Mouse (Mus musculus) adrenal gland, adult 8-10 months (tissue): ENCODE results near the gene Sgsm3. TPM values are rescaled to one million over a fixed set of nuclear protein-coding genes. Genes with fewer than 3 reads are reported as not detected.
"Not testable (repeated sequence)": the region's sequence is repeated elsewhere in the genome, so short reads cannot be mapped to it uniquely, and the experiment has no call there.

Experiments
- DNase-seq: peaks from one replicate; pipeline ENCODE4 v3.0.0; 2022
- total RNA-seq, 4 experiments: library from RNA; stranded (reverse); gene quantifications; 2 replicates each; pipeline ENCODE4 v1.2.4; 2022

Sgsm3 gene
- 10 to 100 TPM; 21.3 to 32.9 (median 26.6) TPM for total RNA-seq

- peak; percentile 76 for DNase-seq
Measured at GRCm38 (mm10) chr15:80977620-80978334, at the start of gene Sgsm3. Sgsm3 (plus strand) TSS chr15:80977765.

DNA sequence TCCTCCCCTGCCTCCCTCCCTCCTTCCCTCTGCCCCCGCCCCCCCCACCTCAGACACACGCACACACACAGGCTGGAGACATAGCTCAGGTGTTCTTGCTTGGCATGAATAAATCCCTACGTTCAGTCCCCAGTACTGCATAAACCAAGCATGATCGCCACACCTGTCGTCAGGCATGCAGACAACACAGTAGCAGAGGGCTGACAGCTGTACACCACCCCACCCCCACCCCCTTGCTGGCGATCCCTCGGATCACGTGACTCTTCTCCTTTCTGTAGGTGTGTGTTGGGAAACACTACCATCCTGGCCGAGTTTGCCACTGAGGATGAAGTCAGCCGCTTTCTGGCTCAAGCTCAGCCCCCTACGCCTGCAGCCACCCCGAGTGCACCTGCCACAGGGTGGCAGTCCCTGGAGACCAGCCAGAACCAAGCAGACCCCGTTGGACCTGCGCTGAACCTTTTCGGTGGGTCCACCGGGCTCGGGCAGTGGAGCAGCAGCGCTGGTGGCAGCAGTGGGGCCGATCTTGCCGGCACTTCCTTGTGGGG is 48.7 kb upstream of the Sgsm3 start:
- DNase-seq, result no peak

DNA sequence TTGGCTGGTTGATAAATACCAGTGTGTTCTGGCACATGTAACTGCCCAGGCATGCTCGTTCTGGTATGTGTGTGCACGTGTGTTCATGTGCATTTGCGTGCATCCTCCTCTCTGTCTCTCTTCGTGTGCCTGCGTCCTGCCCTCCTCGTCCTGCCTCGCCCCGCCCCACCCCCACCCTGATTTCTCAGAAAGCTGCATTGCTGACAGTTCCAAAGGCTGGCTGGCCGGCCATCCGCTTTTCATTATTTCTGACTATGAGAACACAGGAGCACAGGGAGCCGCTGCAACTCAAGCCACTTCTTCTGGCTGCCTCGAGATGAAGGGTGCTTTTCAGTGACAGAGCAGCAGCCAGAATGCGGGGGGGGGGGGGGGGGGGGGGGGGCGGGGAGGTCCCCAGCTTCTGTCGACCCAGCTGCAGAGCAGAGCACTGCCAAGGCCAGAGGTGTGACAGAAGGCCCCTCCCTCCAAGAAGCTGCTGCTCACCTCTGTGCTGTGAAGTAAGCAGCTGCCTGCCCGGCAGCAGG is 47.5 kb upstream of the Sgsm3 start:
- no peak for DNase-seq

GRCm38 (mm10) chr15:80930676-80931320 is 46.8 kb upstream of the Sgsm3 start:
- DNase-seq, result not testable (repeated sequence)

DNA sequence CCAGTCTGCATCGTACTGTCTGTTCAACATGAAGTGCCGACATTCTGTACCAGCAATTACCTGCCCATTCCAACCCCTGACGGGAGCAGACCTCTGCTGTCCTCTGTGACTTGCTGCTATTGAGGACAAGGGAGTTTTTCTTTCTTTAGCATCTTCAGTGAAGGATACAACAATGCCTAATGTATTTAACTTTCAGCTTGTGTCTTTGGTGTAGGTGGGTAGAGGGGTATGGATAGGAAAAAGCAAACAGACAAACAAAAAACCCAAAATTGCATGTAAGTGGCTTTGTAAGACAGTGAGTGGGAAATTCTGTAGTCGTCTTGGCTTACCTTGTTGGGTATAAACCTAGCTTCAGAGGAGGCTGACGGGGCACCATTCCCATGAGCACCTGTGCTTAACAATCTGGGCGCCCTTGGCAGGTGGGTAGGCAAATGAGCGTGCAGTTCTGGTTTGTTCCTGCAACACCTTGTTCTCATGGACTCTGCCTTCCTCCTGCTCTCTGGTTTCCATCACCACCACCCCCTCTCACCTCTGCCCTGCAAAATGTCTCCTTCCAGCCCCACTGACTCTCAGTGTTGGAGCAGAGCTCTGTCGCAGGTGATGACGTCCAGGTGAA is 46.1 kb upstream of the Sgsm3 start:
- DNase-seq, result no peak

DNA sequence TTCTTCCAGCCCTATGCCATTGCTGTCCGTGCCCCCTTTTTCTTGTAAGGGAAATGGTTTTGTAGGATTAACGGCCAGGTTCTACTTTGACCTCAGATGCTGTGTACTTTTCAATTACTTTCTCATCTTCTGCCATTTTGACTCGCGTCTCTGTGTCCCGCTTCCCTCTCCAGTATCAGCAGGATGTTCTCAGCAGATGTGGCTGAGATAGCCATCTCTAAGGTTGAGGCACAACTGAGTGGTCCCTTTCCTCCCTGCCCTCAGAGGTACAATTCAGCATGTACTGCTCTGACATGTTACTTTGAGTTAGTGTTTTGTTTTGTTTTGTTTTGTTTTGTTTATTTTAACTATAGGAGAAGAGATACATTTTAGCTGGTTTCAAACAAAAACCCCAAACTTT is 42.7 kb upstream of the Sgsm3 start:
- DNase-seq, result no peak

DNA sequence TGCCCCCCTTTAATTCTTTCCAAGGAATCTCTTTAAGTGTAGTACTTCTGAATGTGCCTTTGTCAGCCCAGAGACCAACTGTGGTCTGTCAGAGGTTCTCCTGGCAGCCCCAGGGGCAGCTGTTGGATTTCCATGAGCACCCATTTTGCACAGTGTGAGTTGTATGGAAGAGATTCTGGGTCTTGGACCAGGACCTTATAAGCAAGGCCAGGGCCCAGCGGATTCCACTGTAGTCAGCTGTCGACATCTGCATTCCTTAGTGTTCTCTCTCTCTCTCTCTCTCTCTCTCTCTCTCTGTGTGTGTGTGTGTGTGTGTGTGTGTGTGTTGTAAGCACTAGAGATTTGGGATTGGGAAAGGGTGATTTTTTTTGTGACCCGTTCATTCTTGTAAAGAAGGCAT is 40.9 kb upstream of the Sgsm3 start:
- DNase-seq, result no peak

DNA sequence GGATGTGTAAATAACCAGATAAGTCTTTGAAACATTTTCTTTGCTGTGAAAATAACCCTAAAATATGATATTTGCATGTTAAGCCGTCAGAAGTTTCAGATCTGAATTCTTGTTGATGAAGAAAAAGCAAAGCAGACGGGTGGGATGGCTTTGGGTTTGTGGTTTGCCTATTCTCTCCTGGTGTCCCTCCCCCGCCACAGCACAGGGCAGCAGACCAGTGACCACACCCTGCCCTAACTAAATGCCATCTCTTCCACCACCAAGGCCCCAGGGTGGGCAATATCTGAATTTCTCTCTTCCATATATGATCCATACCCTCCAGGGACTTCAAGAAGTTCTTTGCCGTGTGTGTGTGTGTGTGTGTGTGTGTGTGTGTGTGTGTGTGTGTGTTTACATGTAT is 39.0 kb upstream of the Sgsm3 start:
- DNase-seq, result no peak

DNA sequence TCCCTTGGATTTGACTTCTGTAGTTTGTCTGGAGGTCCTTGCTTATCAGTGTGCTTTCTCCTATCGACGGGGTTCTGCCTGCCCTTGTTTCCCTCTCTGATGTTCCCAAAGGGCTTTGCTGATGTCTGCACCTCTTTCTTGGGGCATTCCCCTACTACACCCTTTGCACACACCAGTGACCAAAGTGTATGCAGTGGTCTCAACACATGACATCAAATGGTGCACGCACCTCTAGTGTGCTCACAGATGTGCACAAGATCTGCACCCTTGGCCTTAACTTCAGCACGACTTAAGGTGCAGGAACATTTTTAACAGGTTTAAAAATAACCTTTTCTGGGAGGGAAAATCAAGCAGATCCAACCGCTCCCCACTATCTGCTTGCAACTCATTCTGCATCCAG is 38.2 kb upstream of the Sgsm3 start:
- no peak for DNase-seq

DNA sequence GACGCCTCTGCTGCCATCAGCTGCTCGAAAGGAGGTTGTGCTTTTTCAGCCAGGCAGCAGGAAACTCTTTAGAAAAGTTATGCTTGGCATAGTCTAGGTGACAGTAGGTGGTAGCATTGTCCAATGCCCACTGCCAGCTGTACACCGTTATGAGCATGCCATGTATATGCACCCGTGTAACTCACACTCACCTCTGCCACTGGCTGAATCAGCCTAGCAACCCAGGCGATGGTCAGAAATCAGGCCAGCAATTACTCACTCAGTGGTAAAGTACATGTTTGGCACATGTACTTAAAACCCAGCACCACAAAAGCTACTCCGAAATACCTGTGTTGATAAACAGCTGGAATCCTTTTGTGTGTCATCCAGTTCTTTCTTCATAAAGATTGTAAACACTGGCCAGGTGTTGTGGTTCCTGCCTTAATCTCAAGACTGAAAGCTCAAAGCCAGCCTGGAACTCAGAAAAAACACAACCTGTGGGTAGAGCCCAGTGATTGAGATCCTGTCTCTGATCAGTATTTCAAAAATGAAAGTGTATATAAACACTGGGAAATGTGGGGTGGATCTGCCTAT is 36.0 kb upstream of the Sgsm3 start:
- no peak for DNase-seq

- no peak for DNase-seq
Measured at GRCm38 (mm10) chr15:80945851-80946250, 31.7 kb upstream of the Sgsm3 start.

- DNase-seq, result peak; percentile 78
Measured at GRCm38 (mm10) chr15:80948145-80949135, 29.1 kb upstream of the Sgsm3 start, which contains the start of gene Adsl. Adsl (plus strand) TSS chr15:80948490.

- DNase-seq, result no peak
Measured at GRCm38 (mm10) chr15:80949431-80949830, 28.1 kb upstream of the Sgsm3 start.

- DNase-seq, result no peak
Measured at GRCm38 (mm10) chr15:80950055-80950454, 27.5 kb upstream of the Sgsm3 start.

- no peak for DNase-seq
Measured at GRCm38 (mm10) chr15:80953971-80954370, 23.6 kb upstream of the Sgsm3 start.

- no peak for DNase-seq
Measured at GRCm38 (mm10) chr15:80954861-80955260, 22.7 kb upstream of the Sgsm3 start.

DNA sequence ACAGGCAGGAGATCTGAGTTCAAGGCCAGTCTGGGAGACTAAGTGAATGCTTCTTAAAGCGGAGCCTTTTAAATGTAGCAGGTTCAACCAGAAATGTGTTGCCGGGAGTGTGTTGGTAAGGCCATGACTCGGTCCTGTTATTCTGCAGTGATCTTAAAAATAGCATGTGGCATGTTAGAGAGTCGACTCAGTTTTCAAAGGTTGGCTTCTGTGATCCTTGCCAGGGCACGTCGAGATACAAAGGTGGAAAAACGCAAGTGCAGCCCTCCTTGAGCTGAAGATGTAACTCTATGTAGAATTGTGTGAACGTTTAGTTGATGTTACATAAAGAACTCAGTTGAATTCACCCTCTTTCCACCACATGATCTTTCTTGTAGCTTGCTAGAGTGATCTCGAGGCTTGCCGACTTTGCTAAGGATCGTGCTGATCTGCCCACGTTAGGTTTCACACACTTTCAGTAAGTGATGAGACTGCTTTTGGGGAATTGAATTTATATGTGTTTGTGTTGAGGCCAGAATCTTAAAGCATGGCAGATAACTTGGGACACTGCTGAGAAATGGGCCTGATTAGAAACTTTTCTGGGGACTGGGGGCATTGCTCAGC is 21.6 kb upstream of the Sgsm3 start:
- DNase-seq, result no peak

DNA sequence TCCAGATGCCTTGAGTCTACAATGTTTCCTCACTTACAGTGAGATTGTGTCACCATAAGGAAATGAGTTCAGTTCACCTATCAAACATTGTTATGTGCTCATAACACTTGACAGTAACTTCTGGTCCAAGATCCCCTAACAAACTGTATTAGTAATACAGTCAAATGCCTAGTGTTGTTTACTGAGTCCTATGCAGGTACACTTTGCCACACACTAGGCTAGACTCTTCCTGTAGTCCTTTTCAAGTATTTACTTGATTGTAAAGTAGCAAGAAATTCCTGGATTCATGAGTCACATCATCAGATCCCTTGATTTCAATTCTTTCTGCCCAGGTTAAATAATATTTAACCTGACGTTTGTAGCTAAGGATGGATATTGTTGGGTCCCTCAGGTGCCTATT is 8.2 kb upstream of the Sgsm3 start:
- DNase-seq, result no peak

DNA sequence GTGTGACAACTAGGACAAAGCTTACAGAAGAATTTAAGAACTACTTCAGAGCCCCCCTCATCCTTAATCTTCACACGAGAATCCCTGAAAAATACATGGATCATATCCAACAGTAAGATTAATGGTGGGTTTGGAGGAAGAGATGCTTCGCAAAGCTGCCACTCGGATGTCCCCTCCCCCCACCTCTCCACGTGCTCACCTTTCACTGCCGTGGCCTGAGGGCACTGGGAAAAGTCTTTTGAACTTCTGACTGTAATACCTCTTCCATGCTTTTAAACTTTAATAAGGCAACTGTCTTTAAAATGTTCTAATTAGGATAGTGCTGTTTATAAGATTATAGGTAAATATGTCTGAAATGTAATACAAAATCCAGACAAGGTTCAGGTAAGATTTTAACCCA is 3.3 kb upstream of the Sgsm3 start:
- no peak for DNase-seq

- DNase-seq, result no peak
Measured at GRCm38 (mm10) chr15:80975666-80976065, 1.9 kb upstream of the Sgsm3 start.

GRCm38 (mm10) chr15:80979611-80980010 is 2.0 kb downstream of the Sgsm3 start:
- DNase-seq, result no peak
